Mouse (Mus musculus): ENCODE results near the gene Arhgap45.

Gene Arhgap45

DNA sequence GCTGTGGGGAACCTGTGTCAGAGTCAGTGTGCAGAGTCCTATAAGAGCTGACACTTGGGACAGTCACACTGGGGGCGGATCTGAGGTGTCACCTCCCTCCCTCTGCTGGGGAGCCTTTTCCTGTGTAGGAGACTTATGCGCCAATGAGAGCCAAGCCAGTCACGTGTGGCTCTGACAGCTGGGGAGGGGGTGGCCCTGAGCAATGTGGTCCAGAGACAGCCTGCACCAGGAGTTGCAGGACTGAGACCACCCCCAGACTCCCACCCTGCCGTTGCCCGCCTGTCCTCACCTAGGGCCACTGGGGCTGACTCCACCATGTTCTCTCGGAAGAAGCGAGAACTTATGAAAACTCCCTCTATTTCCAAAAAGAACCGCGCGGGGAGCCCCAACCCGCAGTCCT is at the start of gene Arhgap45:
Gene Arhgap45, plus strand, starts transcription at position 143 of the 400 bp plus-strand sequence.
- DNase-seq, result no peak

DNA sequence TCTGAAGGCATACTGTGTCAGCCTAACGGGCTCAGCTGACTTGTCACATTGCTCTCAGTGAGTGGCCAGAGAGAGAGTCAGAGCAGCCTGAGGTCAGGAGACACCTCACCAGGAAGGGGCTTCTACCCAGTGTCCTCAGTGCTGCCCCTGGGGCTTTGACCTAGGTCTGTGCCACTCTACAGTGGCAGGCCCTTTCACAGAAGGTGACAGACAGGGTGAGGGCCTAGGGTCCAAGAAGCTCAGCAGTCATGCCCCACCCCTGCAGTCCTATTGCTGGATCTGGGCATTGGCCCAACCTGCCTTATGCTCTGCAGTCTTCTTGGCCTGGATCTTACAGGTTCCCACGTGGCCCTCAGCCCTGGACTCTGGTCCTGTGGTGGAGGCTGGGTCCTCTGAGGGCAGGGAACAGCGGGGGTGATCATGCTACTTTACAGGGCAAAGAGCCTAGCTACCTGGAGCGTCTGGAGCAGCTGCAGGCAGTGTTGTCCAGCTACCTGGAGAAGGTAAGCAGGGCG is 49.5 kb upstream of the Arhgap45 start:
- peak; percentile 89 for DNase-seq

GRCm38 (mm10) chr10:79968181-79968580 is 48.3 kb upstream of the Arhgap45 start:
- DNase-seq, result no peak

GRCm38 (mm10) chr10:79969124-79969568 is 47.3 kb upstream of the Arhgap45 start:
- DNase-seq, result peak; percentile 71

DNA sequence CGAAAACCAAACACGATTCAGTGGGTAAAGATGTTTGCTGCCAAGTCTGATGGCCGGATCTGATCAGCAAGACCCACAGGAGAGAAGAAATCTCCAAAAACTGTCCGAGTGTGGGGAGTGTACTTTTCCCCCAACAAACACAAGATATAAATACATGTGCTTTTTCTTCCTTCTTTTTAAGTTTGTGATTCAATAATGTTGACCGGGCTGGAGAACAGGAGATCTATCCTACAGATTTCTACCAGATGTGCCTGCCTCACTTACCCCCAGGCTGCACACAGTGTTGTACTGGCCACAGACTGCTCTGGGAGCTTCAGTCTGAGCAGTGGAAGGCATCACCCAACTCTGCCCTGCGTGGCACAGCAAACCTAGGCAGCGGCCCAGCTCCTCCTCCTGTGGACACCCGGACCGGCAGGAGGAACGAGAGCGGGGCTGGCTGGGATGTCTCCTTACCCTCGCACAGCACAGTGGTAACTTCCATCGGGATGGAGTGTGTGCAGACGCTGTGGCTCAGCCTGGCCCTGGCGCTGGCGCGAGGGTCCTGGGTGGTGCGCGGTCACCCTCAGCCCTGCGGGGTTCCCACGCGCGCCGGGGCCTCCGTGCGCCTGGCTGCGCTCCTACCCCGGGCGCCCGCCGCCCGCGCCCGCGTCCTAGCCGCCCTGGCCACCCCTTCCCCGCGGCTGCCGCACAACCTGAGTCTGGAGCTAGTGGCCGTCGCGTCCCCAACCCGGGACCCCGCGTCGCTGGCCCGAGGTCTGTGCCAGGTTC is 45.9 kb upstream of the Arhgap45 start, which contains the start of gene Grin3b:
Gene Grin3b, plus strand, starts transcription at position 301 of the 768 bp plus-strand sequence.
- no peak for DNase-seq

DNA sequence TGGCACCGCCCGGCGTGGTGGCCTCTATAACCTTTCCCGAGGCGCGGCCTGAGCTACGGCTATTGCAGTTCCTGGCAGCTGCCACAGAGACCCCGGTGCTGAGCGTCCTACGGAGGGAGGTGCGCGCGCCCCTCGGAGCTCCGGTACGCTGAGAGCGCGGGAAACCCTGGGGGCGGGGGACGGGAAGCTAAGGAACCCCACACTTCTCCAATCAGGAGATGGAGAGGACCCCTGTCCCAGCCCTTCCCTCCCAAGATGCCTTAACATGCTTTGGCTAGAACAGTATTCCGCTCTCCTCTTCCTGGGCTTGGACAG is 45.3 kb upstream of the Arhgap45 start:
- no peak for DNase-seq

DNA sequence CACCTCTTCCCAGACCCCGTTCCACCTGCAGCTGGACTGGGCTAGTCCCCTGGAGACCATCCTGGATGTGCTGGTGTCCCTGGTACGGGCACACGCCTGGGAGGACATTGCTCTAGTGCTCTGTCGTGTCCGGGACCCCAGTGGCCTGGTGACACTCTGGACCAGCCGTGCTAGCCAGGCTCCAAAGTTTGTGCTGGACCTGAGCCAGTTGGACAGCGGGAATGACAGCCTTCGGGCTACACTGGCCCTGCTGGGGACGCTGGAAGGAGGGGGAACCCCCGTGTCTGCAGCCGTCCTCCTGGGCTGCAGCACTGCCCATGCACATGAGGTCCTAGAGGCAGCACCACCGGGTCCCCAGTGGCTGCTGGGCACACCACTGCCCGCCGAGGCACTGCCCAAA is 43.6 kb upstream of the Arhgap45 start:
- DNase-seq, result peak; percentile 78

DNA sequence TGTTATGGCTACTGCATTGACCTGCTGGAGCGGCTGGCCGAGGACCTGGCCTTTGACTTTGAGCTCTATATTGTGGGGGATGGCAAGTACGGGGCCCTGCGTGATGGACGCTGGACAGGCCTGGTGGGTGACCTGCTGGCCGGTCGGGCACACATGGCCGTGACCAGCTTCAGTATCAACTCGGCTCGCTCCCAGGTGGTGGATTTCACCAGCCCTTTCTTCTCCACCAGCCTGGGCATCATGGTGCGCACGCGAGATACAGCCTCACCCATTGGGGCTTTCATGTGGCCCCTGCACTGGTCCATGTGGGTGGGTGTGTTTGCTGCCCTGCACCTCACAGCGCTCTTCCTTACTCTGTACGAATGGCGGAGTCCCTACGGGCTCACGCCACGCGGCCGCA is 42.4 kb upstream of the Arhgap45 start:
- DNase-seq, result no peak

DNA sequence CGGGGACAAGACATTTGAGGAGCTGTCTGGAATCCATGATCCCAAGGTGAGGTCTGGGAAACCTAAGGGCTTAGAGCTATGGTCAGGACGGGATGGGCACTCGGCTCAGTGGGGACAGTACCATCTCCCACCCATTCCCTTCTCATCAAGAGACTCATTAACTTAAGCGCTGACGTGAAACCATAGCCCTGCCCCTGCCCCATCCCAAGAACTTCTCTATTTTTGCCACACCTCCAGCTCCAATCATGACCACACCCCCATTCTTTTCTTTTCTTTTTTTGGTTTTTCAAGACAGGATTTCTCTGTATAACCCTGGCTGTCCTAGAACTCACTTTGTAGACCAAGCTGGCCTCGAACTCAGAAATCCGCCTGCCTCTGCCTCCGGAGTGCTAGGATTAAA is 41.8 kb upstream of the Arhgap45 start:
- no peak for DNase-seq

DNA sequence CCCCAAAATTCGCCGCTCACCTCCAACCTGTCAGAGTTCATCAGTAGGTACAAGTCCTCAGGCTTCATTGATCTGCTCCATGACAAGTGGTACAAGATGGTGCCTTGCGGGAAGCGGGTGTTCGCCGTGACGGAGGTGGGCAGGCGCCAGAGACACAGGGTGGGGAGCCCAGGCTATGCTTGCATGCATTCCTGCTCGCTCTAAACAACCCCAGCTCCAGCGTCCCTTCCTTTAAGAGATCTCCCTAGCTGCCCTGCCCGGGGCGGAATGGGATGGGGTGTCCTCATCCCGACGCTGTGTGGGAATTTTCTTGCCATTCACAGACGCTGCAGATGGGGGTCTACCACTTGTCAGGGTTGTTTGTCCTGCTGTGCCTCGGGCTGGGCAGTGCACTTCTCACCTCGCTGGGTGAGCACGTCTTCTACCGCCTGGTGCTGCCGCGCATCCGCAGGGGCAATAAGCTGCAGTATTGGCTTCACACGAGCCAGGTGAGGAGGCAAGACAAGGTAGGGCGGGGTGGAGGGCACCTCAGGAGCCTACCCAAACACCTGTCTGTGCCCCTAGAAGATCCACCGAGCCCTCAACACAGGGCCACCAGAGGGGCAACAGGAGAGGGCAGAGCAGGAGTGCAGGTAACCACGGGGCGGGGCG is 40.3 kb upstream of the Arhgap45 start:
- no peak for DNase-seq

GRCm38 (mm10) chr10:79976722-79977107 is 39.7 kb upstream of the Arhgap45 start:
- no peak for DNase-seq

DNA sequence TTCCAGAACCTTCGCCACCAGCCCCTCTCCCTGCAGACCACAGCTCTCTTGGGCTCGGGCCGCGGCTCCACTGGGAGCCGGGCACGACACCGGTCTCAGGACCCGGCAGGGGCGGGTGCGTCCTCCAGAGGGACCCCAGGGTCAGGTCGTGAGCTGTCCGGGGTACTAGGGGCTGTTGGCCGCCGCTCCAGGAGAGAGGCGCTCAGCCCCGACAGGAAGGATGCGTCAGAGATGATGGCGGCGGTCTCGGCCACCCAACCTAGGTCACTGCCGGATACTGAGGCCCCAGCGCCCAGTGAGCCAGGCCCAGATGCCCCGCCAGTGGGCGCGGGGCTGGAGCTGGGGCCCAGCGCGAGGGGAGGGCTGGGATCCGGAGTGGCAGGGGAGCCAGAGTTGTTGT is 39.1 kb upstream of the Arhgap45 start:
- DNase-seq, result no peak

DNA sequence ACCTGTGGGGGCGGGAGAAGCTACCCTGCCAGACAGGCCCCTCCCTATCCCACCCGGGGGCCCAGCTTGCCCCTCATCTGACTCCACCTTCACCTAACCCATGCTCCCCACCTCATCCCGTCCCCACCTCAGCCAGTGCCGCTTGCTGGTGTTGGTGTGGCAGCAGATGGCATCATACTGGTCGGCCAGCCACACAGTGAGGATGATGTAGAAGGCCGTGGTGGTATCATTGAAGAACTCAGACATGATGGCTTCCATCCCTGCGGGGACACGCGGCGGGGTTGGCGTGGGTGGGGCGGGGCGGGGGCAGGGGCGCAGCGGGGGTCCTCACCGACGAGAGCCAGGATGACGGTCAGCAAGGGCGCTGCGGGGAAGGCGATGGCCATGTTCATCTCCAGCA is 38.4 kb upstream of the Arhgap45 start:
- DNase-seq, result no peak

GRCm38 (mm10) chr10:79979401-79980155 is 36.9 kb upstream of the Arhgap45 start:
- no peak for DNase-seq

GRCm38 (mm10) chr10:79983205-79983604 is 33.2 kb upstream of the Arhgap45 start:
- no peak for DNase-seq

DNA sequence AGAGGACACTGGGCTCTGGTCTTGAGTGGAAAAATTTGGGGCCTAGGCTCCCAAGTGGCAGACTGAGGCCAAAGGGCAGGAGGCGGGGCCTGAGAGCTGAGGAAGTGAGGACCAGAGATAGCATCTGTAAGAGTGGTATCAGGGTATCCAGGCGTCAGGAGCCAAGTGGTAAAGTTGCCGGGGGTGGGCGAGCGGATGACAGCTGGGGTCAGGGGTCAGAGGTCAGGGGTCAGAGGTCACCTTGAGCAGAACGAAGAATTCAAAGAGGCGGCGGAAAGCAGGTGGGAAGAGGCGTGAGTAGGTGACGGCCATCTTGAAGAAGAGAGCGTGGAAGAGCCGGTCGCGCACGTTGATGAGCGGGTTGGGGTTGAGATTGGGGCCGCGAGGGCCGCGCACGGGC is 32.8 kb upstream of the Arhgap45 start:
- DNase-seq, result peak; percentile 83

GRCm38 (mm10) chr10:79984195-79984816 is 32.1 kb upstream of the Arhgap45 start, which contains the start of gene Tmem259:
Tmem259 (minus strand) TSS chr10:79984330.
- DNase-seq, result peak; percentile 94

DNA sequence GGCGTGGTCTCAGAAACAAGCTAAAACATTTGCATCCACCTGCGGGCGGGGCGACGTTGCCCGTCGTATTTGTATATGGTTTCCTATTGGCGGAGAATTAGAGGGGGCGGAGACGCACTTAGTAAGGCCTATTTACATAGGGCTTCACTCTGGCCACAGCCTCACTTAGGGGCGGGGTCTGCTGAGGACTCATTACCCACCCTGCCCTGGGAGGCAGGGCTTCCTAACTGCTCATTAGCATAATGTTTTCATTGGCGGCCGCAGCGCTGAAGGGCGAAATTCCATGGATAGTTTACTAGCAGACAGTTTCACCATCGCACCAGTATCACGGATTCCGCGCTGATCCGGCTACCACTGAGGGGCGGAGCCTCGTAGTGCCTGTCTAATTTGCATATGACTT is 31.6 kb upstream of the Arhgap45 start:
- DNase-seq, result peak; percentile 99

- DNase-seq, result peak; percentile 65
Measured at GRCm38 (mm10) chr10:79985334-79986231, 30.9 kb upstream of the Arhgap45 start.

- DNase-seq, result no peak
Measured at GRCm38 (mm10) chr10:79986232-79986878, 30.1 kb upstream of the Arhgap45 start.

DNA sequence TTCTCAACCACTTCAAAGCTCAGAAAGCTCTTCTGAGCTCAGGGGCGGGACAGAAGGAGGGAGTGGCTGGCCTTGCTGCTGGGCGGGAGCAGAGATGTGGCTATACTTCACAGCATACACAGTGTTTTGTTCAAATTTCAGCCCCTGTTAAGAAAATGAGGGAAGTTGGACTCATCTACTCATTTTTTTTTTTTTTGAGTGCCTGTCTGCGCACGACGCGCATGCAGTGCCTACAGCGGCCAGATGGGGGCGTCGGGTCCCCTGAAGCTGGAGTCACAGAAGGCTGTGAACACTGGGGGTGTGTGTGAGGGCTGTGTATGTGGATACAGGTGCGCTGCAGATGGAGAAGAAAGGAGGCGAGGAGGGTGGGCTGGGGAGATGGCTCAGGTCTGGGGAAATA is 29.5 kb upstream of the Arhgap45 start:
- DNase-seq, result peak; percentile 90
